Mouse (Mus musculus) hindbrain, postnatal 0 days (tissue): ENCODE results near the gene Ppme1. TPM values are rescaled to one million over a fixed set of nuclear protein-coding genes. Genes with fewer than 3 reads are reported as not detected.

ENCODE experiments used
- ATAC-seq: fragments of 200-750 bp; cut with Nextera tagmentation; 2 replicates; pipeline ENCODE4 v1.8.0; 2017; ENCODE audit warnings: mild to moderate bottlenecking, moderate TSS enrichment, moderate library complexity
- DNase-seq: peaks from one replicate; pipeline ENCODE4 v3.0.0-alpha.2; 2015; ENCODE audit warnings: low spot score
- H3K27ac ChIP-seq: fragments of 300-500 bp; sonication (generic); 2 replicates; pipeline ENCODE4 v1.5.1; 2014; ENCODE audit warnings: mild to moderate bottlenecking
- H3K27me3 ChIP-seq: fragments of 300-500 bp; sonication (generic); 2 replicates; pipeline ENCODE4 v1.6.1; 2014; ENCODE audit warnings: low read length, mixed read lengths; ENCODE audit not compliant: insufficient read depth
- H3K36me3 ChIP-seq: fragments of 300-500 bp; sonication (generic); 2 replicates; pipeline ENCODE4 v1.6.1; 2014; ENCODE audit warnings: low read length, mixed read lengths; ENCODE audit not compliant: insufficient read depth
- H3K4me1 ChIP-seq: fragments of 300-500 bp; sonication (generic); 2 replicates; pipeline ENCODE4 v1.6.1; 2014; ENCODE audit warnings: antibody characterized with exemption, low read length, mixed read lengths; ENCODE audit not compliant: insufficient read depth
- H3K4me2 ChIP-seq: fragments of 300-500 bp; sonication (generic); 2 replicates; pipeline ENCODE4 v1.6.1; 2014; ENCODE audit warnings: low read depth, mild to moderate bottlenecking, low read length, moderate library complexity, mixed read lengths
- H3K4me3 ChIP-seq: fragments of 300-500 bp; sonication (generic); 2 replicates; pipeline ENCODE4 v1.5.1; 2014; ENCODE audit warnings: low read length
- H3K9ac ChIP-seq: fragments of 300-500 bp; sonication (generic); replicated peaks from 2 replicates; pipeline ENCODE4 v1.6.1; 2014; ENCODE audit warnings: mild to moderate bottlenecking, low read length, moderate library complexity, mixed read lengths
- H3K9me3 ChIP-seq: fragments of 300-500 bp; sonication (generic); 2 replicates; pipeline ENCODE4 v1.6.1; 2016; ENCODE audit warnings: low read length, mixed read lengths
- CTCF ChIP-seq: IDR thresholded peaks from 2 replicates; pipeline ENCODE4 v1.5.1; 2016; ENCODE audit warnings: antibody characterized with exemption, control low read depth, low read depth
- WGBS: fragments of 180-500 bp; shearing (Covaris S2); extraction: QIAGEN DNeasy Blood & Tissue Kit; methylation state at CpG from one replicate; pipeline ENCODE4 v1.1.7; 2014; 5-methylcytosine and 5-hydroxymethylcytosine counted together
- polyA plus RNA-seq: library from polyadenylated mRNA; unstranded; fragments of >200 nt; fragmentation: Nextera tagmentation; extraction: Ambion mirVana; gene quantifications from 2 replicates; pipeline ENCODE4 v1.2.1, GENCODE M21; 2015
- total RNA-seq: library from RNA; depleted of rRNA; stranded (reverse); fragments of >200 nt; gene quantifications from 2 replicates; pipeline ENCODE4 v1.2.3, GENCODE M21; 2014; rRNA removed

The Ppme1 gene
- 133 and 155 TPM in 2 replicates for total RNA-seq
- polyA plus RNA-seq, result 122 and 138 TPM in 2 replicates

- peak within 1 kb of the TSS; percentile 84 for H3K9ac ChIP-seq
- H3K36me3 ChIP-seq, result no peaks in the 10 kb centered on the region; the same call in 1 of the 2 replicates
- H3K4me3 ChIP-seq, result peak within 1 kb of the TSS; percentile 63
- peak within 1 kb of the TSS; percentile 85 for H3K27ac ChIP-seq
- H3K27me3 ChIP-seq, result no peaks in the 10 kb centered on the region
- H3K4me2 ChIP-seq, result peak within 1 kb of the TSS; percentile 68
- peak; percentile 100 for DNase-seq
- H3K9me3 ChIP-seq, result no peaks in the 10 kb centered on the region
- WGBS, result under 1% methylated on average over 54 of the region's 54 CpGs
- TF ChIP-seq CTCF, result peak; percentile 81
- H3K4me1 ChIP-seq, result peaks cover 20% of the 10 kb centered on the region
- ATAC-seq, result peak; percentile 99
These were observed at the start of gene Ppme1, which contains the start of gene C2cd3 for GRCm38 (mm10) chr7:100371495-100372451. Ppme1 (minus strand) TSS chr7:100372307. C2cd3 (plus strand) TSS chr7:100372233.

GRCm38 (mm10) chr7:100408684-100409083, 36.6 kb upstream of the Ppme1 start:
- no peak overlapping the region for H3K27ac ChIP-seq
- no peak overlapping the region for H3K4me3 ChIP-seq
- TF ChIP-seq CTCF, result no peak
- H3K36me3 ChIP-seq, result peaks cover 35% of the 10 kb centered on the region
- H3K27me3 ChIP-seq, result no peaks in the 10 kb centered on the region
- no peaks in the 10 kb centered on the region for H3K4me1 ChIP-seq
- H3K9me3 ChIP-seq, result no peaks in the 10 kb centered on the region
- WGBS, result 95% methylated on average over 4 of the region's 4 CpGs
- ATAC-seq (no peak), DNase-seq (no peak)
- no peak overlapping the region for H3K9ac ChIP-seq
- H3K4me2 ChIP-seq, result no peak overlapping the region

GRCm38 (mm10) chr7:100407677-100408076, 35.6 kb upstream of the Ppme1 start:
- no peaks in the 10 kb centered on the region for H3K9me3 ChIP-seq
- WGBS, result 97% methylated on average over 5 of the region's 5 CpGs
- no peak for TF ChIP-seq CTCF
- no peak overlapping the region for H3K9ac ChIP-seq
- H3K4me1 ChIP-seq, result no peaks in the 10 kb centered on the region
- H3K4me2 ChIP-seq, result no peak overlapping the region
- H3K36me3 ChIP-seq, result peaks cover 27% of the 10 kb centered on the region
- ATAC-seq (no peak), DNase-seq (no peak)
- H3K4me3 ChIP-seq, result no peak overlapping the region
- H3K27me3 ChIP-seq, result no peaks in the 10 kb centered on the region
- no peak overlapping the region for H3K27ac ChIP-seq

- 45% methylated on average over 4 of the region's 4 CpGs for WGBS
- DNase-seq, result peak; percentile 2
- TF ChIP-seq CTCF, result no peak
- H3K27ac ChIP-seq, result no peak overlapping the region
- no peaks in the 10 kb centered on the region for H3K9me3 ChIP-seq
- H3K9ac ChIP-seq, result no peak overlapping the region
- peaks cover 16% of the 10 kb centered on the region for H3K36me3 ChIP-seq
- no peak overlapping the region for H3K4me2 ChIP-seq
- no peak overlapping the region for H3K4me3 ChIP-seq
- ATAC-seq, result no peak
- no peaks in the 10 kb centered on the region for H3K27me3 ChIP-seq
- no peaks in the 10 kb centered on the region for H3K4me1 ChIP-seq
These were observed 30.6 kb upstream of the Ppme1 start for GRCm38 (mm10) chr7:100402715-100403114.

- peaks cover 11% of the 10 kb centered on the region; the same call in 1 of the 2 replicates for H3K36me3 ChIP-seq
- no peak for ATAC-seq
- no peak for TF ChIP-seq CTCF
These were observed 28.9 kb upstream of the Ppme1 start for GRCm38 (mm10) chr7:100400899-100401539.

GRCm38 (mm10) chr7:100399231-100399913, 27.3 kb upstream of the Ppme1 start:
- Histone ChIP-seq H3K27ac (no peak overlapping the region), H3K27me3 (no peaks in the 10 kb centered on the region), H3K4me3 (no peak overlapping the region), H3K4me1 (no peaks in the 10 kb centered on the region), H3K4me2 (no peak overlapping the region), H3K9ac (no peak overlapping the region), H3K9me3 (no peaks in the 10 kb centered on the region), H3K36me3 (peaks cover 16% of the 10 kb centered on the region; the same call in 1 of the 2 replicates)
- ATAC-seq (peak; percentile 67), DNase-seq (peak; percentile 47)
- 56% methylated on average over 8 of the region's 8 CpGs for WGBS
- no peak for TF ChIP-seq CTCF

More at GRCm38 (mm10) chr7:100400899-100401539, 28.9 kb upstream of the Ppme1 start:
- no peak for DNase-seq
- WGBS, result 68% methylated on average over 4 of the region's 4 CpGs
- Histone ChIP-seq H3K4me1 (no peaks in the 10 kb centered on the region), H3K9ac (no peak overlapping the region), H3K9me3 (no peaks in the 10 kb centered on the region), H3K27me3 (no peaks in the 10 kb centered on the region), H3K4me3 (no peak overlapping the region), H3K4me2 (no peak overlapping the region), H3K27ac (no peak overlapping the region)
